ENCODE assay signal across 16 mouse cellular contexts in genomic region chr9:21904031-21904430, GRCm38 (mm10). TPM values are rescaled to one million over a fixed set of nuclear protein-coding genes. Genes with fewer than 3 reads are reported as not detected.
"Had no signal": no experiment of that assay in that cellular context is flagged by ENCODE, and none has a peak within 500 bp of the region (broad histone marks: within the 10 kb centered on the region; RNA-seq: fewer than 3 reads in every experiment).

No protein-coding gene starts in this region.

- H3K27me3 ChIP-seq: stomach, embryonic 15.5 days had no signal

- H3K9me3 ChIP-seq: neural tube, embryonic 15.5 days; stomach, embryonic 15.5 days had no signal

- H3K36me3 ChIP-seq: neural tube, embryonic 13.5 days; neural tube, embryonic 15.5 days; stomach, embryonic 15.5 days had no signal

- H3K4me1 ChIP-seq: stomach, embryonic 15.5 days had no signal

- H3K9ac ChIP-seq: neural tube, embryonic 13.5 days; neural tube, embryonic 15.5 days; stomach, embryonic 15.5 days had no signal

- H3K4me3 ChIP-seq: neural tube, embryonic 13.5 days; neural tube, embryonic 15.5 days; stomach, embryonic 15.5 days had no signal

- DNase-seq: retina, postnatal 1 day; right cerebral cortex, adult 18-20 months; right cerebral cortex, postnatal 14 days; right cerebral cortex, postnatal 25 days; right cerebral cortex, postnatal 4 days; spleen, adult 18-20 months; thymus, adult 18-20 months; thymus, adult 2 months; thymus, postnatal 14 days; thymus, postnatal 25 days; thymus, postnatal 4 days had no signal

- H3K27ac ChIP-seq: neural tube, embryonic 13.5 days; neural tube, embryonic 15.5 days; stomach, embryonic 15.5 days; stomach, postnatal 0 days had no signal

RNA-seq across cellular contexts. Expression of gene Ccdc159, which starts 23.2 kb away (rescaled TPM):
- total RNA-seq: neutrophil, adult 5-6 weeks had no signal

RNA-seq across cellular contexts. Expression of gene Plppr2, which starts 32.8 kb away (rescaled TPM):
- total RNA-seq: neutrophil, adult 5-6 weeks had no signal
